Mouse (Mus musculus): Measurements from ENCODE around the gene 1700017D01Rik.

DNA sequence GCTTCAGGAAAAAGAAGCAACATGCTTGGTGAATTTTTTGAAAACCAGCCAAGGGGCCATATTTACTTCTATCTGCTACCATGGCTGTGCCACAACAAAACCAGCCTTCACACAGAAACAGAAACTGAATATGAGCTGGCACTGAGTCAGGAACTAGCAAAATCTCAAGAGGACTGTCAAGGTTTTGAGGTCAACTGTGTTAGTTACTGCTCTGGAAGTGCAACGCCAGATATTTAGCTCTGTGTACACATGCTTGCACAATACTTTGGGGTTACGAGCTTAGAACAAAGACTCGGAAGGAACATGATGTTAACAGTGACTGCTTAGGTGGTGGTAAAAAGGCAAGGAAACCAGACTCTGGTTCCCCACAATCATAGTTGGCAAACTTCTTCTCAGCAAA, 22.9 kb downstream of the 1700017D01Rik start:
- no peak for TF ChIP-seq CTCF (IDR thresholded peaks at IDR 0.05; ENCODE audit: extremely low read depth, insufficient read depth, insufficient read length, insufficient replicate concordance)
- TF ChIP-seq POLR2A (IDR thresholded peaks at IDR 0.05; ENCODE audit: low read depth, low read length): no peak

Measured in spleen, adult 2 months (tissue).